Comparison of ENCODE assay signal across 28 mouse cellular contexts in the genomic region with DNA sequence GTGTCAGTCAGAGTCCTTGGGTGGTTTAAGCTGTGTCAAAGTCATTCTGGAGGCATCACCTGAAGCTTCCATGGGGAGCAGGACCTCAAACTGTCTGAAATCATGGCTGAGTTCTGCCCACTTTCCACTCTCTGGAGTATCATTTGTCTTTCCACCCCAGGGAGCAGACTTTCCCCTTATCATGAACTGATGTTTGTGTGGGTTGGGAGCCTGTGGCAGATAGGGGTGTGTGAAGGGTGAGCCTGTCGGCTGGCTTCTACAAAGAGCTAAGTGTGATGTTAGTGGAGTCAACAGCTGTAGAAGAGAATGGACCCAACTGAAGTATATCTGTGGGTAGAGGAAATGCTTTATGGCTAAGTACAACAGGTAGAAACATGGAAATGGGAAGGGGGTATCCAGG. TPM values are rescaled to one million over a fixed set of nuclear protein-coding genes. Genes with fewer than 3 reads are reported as not detected.
DNase-seq lines count a peak whose midpoint lies in the region; ATAC-seq and TF ChIP-seq lines count a peak whose summit lies in the region.
"Had no signal": no experiment of that assay in that cellular context is flagged by ENCODE, and none has a peak within 500 bp of the region (broad histone marks: within the 10 kb centered on the region; RNA-seq: fewer than 3 reads in every experiment).

No protein-coding gene starts in this region.

- TF ChIP-seq POLR2A in spleen, adult 2 months (IDR thresholded peaks at IDR 0.05; ENCODE audit: low read depth, low read length), result no peak

- TF ChIP-seq CTCF in spleen, adult 2 months (IDR thresholded peaks at IDR 0.05; ENCODE audit: extremely low read depth, insufficient read depth, insufficient read length, insufficient replicate concordance), result no peak

- peaks cover 33% of the 10 kb centered on the region for H3K4me1 ChIP-seq in spleen, adult 2 months (ENCODE audit: control insufficient read depth, insufficient read depth, insufficient read length)
- H3K4me1 ChIP-seq in liver, embryonic 12.5 days, result peaks cover 89% of the 10 kb centered on the region
- H3K4me1 ChIP-seq: heart, embryonic 15.5 days; limb, embryonic 15.5 days; neural tube, embryonic 12.5 days had no signal

- H3K9me3 ChIP-seq in liver, embryonic 12.5 days (replicated peaks), result no peaks in the 10 kb centered on the region
- H3K9me3 ChIP-seq: embryonic facial prominence, embryonic 13.5 days; G1E; heart, embryonic 15.5 days; limb, embryonic 15.5 days; neural tube, embryonic 12.5 days had no signal

- no peak for DNase-seq in spleen, adult 2 months (ENCODE audit: low read depth in 1 of 2, low spot score in 2 of 2)
- DNase-seq in spleen, adult 12 weeks (ENCODE audit: low spot score), result no peak
- DNase-seq in adrenal gland, postnatal 36 days, result no peak
- no peak for DNase-seq in ovary, postnatal 36 days (ENCODE audit: low spot score)
- DNase-seq: adrenal gland, adult 8-10 months; cerebellum, adult 2 months; cerebellum, postnatal 25 days; gastrocnemius, postnatal 14 days; heart, postnatal 36 days; kidney, adult 2 months; kidney, postnatal 10 days; left cerebral cortex, postnatal 4 days; retina, postnatal 1 day; right cerebral cortex, postnatal 25 days; thymus, adult 18-20 months; thymus, postnatal 36 days had no signal

- H3K27ac ChIP-seq in spleen, adult 2 months (ENCODE audit: insufficient read depth, low read length), result peak overlapping the region; percentile 16; the same call in 1 of the 2 replicates
- peak overlapping the region; percentile 85 for H3K27ac ChIP-seq in liver, embryonic 12.5 days
- H3K27ac ChIP-seq: embryonic facial prominence, embryonic 13.5 days; heart, embryonic 15.5 days; hindbrain, embryonic 14.5 days; limb, embryonic 15.5 days; neural tube, embryonic 12.5 days had no signal

- peak; percentile 78 for ATAC-seq in liver, embryonic 12.5 days
- peak; percentile 19; the same call in 1 of the 2 replicates for ATAC-seq in megakaryocyte progenitor cell, adult 5-6 weeks (replicated peaks; ENCODE audit: poor library complexity)
- ATAC-seq in inflammation-experienced regulatory T-cells, adult 6 months, result no peak
- ATAC-seq: activated CD4-positive, CD25-positive, alpha-beta regulatory T cell, adult 4 months; forebrain, embryonic 16.5 days had no signal

- H3K27me3 ChIP-seq in spleen, adult 2 months (ENCODE audit: control insufficient read depth, insufficient read depth, low read length), result no peaks in the 10 kb centered on the region
- no peaks in the 10 kb centered on the region for H3K27me3 ChIP-seq in liver, embryonic 12.5 days (replicated peaks)
- H3K27me3 ChIP-seq: heart, embryonic 15.5 days; limb, embryonic 15.5 days; neural tube, embryonic 12.5 days had no signal

- WGBS in spleen, adult 2 months, result 58% methylated on average over 1 of the region's 1 CpGs
- 10% methylated on average over 1 of the region's 1 CpGs for WGBS in liver, embryonic 12.5 days (ENCODE audit: insufficient replicate concordance)

- peak overlapping the region; percentile 48 for H3K4me2 ChIP-seq in liver, embryonic 12.5 days
- H3K4me2 ChIP-seq: embryonic facial prominence, embryonic 13.5 days; heart, embryonic 15.5 days; hindbrain, embryonic 14.5 days; limb, embryonic 15.5 days; midbrain, embryonic 11.5 days; neural tube, embryonic 12.5 days had no signal

- H3K4me3 ChIP-seq in spleen, adult 2 months (ENCODE audit: extremely low read depth, insufficient read depth, insufficient read length), result no peak overlapping the region
- no peak overlapping the region for H3K4me3 ChIP-seq in liver, embryonic 12.5 days
- H3K4me3 ChIP-seq: embryonic facial prominence, embryonic 13.5 days; heart, embryonic 15.5 days; limb, embryonic 15.5 days; neural tube, embryonic 12.5 days had no signal

- H3K9ac ChIP-seq in liver, embryonic 12.5 days, result peak overlapping the region; percentile 59
- H3K9ac ChIP-seq: embryonic facial prominence, embryonic 13.5 days; heart, embryonic 15.5 days; hindbrain, embryonic 14.5 days; limb, embryonic 15.5 days; neural tube, embryonic 12.5 days had no signal

- no peaks in the 10 kb centered on the region for H3K36me3 ChIP-seq in spleen, adult 2 months (ENCODE audit: control insufficient read depth, insufficient read depth, low read length)
- H3K36me3 ChIP-seq in liver, embryonic 12.5 days, result no peaks in the 10 kb centered on the region
- H3K36me3 ChIP-seq: embryonic facial prominence, embryonic 13.5 days; G1E; heart, embryonic 15.5 days; limb, embryonic 15.5 days; neural tube, embryonic 12.5 days had no signal

RNA-seq across cellular contexts. Expression of a gene that starts 53.5 kb away (rescaled TPM):
- 15.2 and 16.2 TPM in 2 replicates for polyA plus RNA-seq in spleen, adult 2 months (2012; rRNA removed)
- polyA plus RNA-seq in liver, embryonic 12.5 days (2016; fragmentation: Nextera tagmentation; extraction: Ambion mirVana), result 17.0 and 19.5 TPM in 2 replicates
- total RNA-seq in megakaryocyte progenitor cell, adult 5-6 weeks (2015), result 78.6 and 86.8 TPM in 2 replicates
- total RNA-seq in megakaryocyte progenitor cell, adult 5-6 weeks (2017), result 34.1 and 44.3 TPM in 2 replicates
- 10 to 100 TPM; 40.8 to 44.1 TPM for total RNA-seq in adrenal gland, postnatal 36 days (2021)
- polyA plus RNA-seq in inflammation-experienced regulatory T-cells, adult 6 months (2017; shearing (Covaris generic)), result 10 to 100 TPM in 2 of 3 experiments, 1 to 10 TPM in 1; 5.7 to 17.9 (median 12.0) TPM
